Mouse (Mus musculus) frontal cortex, adult 2 months (tissue): Measurements from ENCODE around the gene Scgb2b24. TPM values are rescaled to one million over a fixed set of nuclear protein-coding genes. Genes with fewer than 3 reads are reported as not detected.

Experiments used
- DNase-seq, 2 experiments: peaks; one replicate each; pipeline ENCODE4 v3.0.0; 2022; ENCODE audit warnings: low spot score in 1 of 2; ENCODE audit errors: extremely low spot score in 1 of 2
- polyA plus RNA-seq: library from polyadenylated mRNA; depleted of rRNA; stranded (reverse); fragments of >200 nt; gene quantifications from 2 replicates; pipeline ENCODE4 v1.2.3, GENCODE M21; 2012; rRNA removed

Gene Scgb2b24
- polyA plus RNA-seq: not detected in 2 replicates

GRCm38 (mm10) chr7:33739212-33739611, at the start of gene Scgb2b24:
TSS of gene Scgb2b24 (minus strand) at chr7:33739312.
- no peak for DNase-seq

- no peak for DNase-seq
Observed at GRCm38 (mm10) chr7:33743499-33743898, 4.4 kb upstream of the Scgb2b24 start, which contains the start of gene Scgb1b24. TSS of gene Scgb1b24 (plus strand) at chr7:33743799.

GRCm38 (mm10) chr7:33689864-33690263, 49.2 kb downstream of the Scgb2b24 start:
- no peak for DNase-seq

Other genes with a start within 250 kb of the Scgb2b24 start
- not detected in 2 replicates for gene Scgb2b21, start 218.9 kb downstream of the Scgb2b24 start, polyA plus RNA-seq
- not detected in 2 replicates for gene Scgb1b24, start 4.5 kb upstream of the Scgb2b24 start, polyA plus RNA-seq
- not detected in 2 replicates for gene Scgb2b26, start 205.7 kb upstream of the Scgb2b24 start, polyA plus RNA-seq